Mouse (Mus musculus) megakaryocyte, embryonic 14.5 days (primary cell): ENCODE data around the gene D16Ertd472e.

Experiments
- FLI1 ChIP-seq: IDR thresholded peaks from 2 replicates; pipeline ENCODE4 v1.6.1; 2012; ENCODE audit warnings: low read length, inconsistent platforms, mixed read lengths
- GATA1 ChIP-seq: IDR thresholded peaks from 3 replicates; pipeline ENCODE4 v1.6.1; 2012; ENCODE audit warnings: mixed read lengths, low read length, inconsistent platforms, borderline replicate concordance

GRCm38 (mm10) chr16:78554911-78555648 is 21.4 kb downstream of the D16Ertd472e start:
- no peak for TF ChIP-seq GATA1
- TF ChIP-seq FLI1 = no peak
